Mouse (Mus musculus): ENCODE results near the gene Amh. TPM values are rescaled to one million over a fixed set of nuclear protein-coding genes. Genes with fewer than 3 reads are reported as not detected.

The Amh gene
- total RNA-seq, 2 experiments from 2014 or later, result 1.6 to 1.9 TPM

DNA sequence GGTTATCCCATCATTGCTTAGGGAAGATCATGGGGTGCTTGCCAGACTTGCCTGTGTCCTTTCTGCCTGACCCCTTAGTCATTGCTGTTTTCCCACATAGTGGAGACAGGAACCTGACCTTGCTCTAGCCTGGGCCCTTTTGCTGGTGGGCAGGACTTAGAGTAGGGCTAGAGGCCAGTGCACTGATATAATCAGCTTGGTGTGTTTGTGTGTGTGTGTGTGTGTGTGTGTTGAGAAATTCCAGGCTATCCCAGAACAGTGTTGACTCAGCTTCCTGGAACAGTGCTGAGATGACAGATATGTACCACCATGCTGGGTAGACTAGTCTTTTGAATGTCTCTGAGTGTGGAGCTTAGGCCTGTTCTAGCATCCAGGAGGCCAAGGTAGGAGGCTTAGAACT lies 25.5 kb upstream of the Amh start:
- intact Hi-C loops (cut with DNase I), result no loop called here
- no peak for DNase-seq (ENCODE audit: low spot score in 2 of 2)

DNA sequence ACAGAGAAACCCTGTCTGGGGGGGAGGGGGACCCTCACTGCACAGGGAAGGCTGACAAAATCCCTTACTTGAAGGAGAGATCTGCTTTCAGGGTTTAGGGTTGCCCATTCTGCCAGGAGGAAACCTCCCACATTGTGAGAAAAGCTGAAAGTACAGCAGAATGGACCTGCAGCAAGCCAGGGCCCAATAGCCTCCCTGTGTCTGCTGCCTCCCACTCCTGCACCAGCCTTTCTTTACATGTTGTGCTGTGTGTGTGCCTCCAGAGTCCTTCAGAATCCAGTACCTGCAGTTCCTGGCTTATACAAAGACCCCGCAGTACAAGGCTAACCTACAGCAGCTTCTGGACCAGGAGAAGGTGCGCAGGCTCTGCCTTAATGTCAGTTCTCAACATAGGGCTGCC lies 20.7 kb upstream of the Amh start:
- intact Hi-C loops (cut with DNase I), result no loop called here

DNA sequence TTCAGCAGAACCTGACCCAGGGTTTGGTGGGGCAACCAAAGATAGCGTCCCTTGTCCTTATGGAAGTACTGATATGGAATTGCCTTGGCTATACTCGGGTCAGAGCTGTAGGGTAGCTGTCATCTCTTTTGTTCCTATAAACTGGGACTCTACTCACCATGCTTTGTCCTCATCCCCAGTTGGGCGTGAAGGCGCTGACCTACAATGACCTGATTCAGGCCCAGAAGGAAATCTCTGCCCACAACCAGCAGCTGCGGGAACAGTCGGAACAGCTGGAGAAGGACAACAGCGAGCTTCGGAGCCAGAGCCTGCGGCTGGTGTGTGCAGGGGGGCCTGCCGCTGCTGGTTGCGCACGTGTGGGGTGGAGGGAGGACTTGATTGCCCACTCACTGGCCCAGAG lies 20.2 kb upstream of the Amh start:
- intact Hi-C loops (cut with DNase I), result no loop called here
- DNase-seq (ENCODE audit: low spot score in 2 of 2), result no peak

More for the DNA sequence above, 20.7 kb upstream of the Amh start:
- DNase-seq (ENCODE audit: low spot score in 2 of 2), result no peak

DNA sequence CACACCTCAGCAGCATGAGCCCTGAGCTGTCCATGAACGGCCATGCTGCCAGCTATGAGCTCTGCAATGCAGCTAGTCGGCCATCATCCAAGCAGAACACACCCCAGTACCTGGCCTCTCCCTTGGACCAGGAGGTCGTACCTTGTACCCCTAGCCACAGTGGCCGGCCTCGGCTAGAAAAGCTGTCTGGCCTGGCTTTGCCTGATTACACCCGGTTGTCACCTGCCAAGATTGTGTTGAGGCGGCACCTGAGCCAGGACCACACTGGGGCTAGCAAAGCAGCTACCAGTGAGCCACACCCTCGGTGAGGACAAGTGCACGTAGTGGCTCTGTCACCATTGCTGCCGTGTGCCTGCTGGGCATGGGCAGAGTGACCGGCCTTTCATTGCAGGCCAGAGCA lies 19.1 kb upstream of the Amh start:
- intact Hi-C loops (cut with DNase I), result no loop called here

DNA sequence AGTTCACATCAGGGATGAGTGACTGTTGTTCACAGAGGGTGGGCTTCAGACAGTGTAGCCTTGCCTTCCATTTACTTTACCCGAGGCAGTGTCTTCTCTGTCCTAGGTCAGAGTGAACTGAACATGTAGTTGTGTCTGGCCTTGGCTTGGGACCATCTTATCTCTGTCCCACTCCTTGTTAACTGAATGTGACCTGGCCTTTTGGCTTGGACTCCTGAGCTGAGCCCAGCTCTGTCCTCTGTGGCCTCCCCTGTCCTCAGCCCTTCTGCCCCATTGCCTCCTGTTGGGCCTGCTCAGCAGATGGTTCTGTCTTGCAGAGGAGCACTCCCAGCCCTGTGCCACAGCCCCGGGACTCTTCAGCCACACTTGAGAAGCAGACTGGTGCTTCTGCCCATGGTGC lies 17.5 kb upstream of the Amh start:
- intact Hi-C loops (cut with DNase I), result no loop called here
- DNase-seq (ENCODE audit: low spot score in 2 of 2), result no peak

More for the DNA sequence above, 19.1 kb upstream of the Amh start:
- no peak for DNase-seq (ENCODE audit: low spot score in 2 of 2)

DNA sequence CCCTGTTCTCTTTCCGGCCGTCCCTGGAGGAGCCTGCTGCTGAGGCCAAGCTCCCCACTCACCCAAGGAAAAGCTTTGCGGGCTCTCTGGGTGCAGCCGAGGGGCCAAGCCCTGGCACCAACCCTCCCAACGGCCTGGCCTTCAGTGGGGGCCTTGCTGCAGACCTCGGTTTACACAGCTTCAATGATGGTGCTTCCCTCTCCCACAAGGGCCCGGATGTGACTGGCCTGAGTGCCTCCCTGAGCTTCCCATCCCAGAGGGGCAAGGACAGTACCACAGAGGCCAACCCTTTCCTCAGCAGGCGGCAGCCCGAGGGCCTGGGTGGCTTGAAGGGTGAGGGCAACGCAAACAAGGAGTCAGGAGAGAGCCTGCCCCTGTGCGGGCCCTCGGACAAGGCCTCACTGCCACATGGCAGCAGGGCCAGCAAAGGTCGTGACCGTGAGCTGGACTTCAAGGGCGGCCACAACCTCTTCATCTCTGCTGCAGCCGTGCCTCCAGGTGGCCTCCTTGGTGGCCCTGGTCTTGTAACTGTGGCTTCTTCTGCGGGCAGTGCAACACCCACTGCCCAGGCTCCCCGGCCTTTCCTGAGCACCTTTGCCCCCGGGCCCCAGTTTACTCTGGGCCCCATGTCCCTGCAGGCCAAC lies 14.2 kb upstream of the Amh start:
- no peak for DNase-seq (ENCODE audit: low spot score in 2 of 2)
- intact Hi-C loops (cut with DNase I), result no loop called here

DNA sequence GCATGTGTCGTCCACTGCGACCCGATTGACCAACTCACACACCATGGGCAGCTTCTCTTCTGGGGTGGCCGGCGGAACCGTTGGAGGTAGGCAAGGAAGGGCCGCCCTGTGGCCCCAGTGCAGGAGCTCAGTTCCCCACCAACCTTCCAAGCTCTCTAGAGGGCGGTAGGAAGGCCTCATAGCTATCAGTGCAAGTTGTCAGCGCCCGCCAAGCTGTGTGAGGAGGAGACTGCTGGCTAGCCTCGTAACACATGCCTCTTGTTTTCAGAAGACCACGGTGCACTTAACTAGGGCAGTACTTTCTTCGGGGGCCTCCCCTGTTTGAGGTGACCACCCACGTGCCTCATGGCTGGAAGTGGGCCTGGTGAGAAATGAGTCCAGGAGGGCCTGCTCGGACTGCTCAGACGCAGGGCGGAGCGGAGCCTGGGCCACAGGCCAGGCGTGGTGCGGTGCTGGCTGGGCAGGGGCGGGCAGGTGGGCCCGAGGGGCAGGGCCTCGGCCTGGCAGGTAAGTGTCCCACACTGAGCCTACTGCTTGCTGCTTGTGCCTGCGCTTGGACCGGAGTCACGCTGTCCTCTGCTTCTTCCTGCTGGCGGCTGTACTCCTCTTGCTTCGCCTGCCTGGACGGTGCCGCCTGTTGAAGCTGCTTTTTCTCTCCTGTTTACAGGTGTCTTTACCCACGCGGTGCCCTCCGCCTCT lies 13.4 kb upstream of the Amh start:
- DNase-seq (ENCODE audit: low spot score in 2 of 2), result no peak
- intact Hi-C loops (cut with DNase I), result no loop called here

DNA sequence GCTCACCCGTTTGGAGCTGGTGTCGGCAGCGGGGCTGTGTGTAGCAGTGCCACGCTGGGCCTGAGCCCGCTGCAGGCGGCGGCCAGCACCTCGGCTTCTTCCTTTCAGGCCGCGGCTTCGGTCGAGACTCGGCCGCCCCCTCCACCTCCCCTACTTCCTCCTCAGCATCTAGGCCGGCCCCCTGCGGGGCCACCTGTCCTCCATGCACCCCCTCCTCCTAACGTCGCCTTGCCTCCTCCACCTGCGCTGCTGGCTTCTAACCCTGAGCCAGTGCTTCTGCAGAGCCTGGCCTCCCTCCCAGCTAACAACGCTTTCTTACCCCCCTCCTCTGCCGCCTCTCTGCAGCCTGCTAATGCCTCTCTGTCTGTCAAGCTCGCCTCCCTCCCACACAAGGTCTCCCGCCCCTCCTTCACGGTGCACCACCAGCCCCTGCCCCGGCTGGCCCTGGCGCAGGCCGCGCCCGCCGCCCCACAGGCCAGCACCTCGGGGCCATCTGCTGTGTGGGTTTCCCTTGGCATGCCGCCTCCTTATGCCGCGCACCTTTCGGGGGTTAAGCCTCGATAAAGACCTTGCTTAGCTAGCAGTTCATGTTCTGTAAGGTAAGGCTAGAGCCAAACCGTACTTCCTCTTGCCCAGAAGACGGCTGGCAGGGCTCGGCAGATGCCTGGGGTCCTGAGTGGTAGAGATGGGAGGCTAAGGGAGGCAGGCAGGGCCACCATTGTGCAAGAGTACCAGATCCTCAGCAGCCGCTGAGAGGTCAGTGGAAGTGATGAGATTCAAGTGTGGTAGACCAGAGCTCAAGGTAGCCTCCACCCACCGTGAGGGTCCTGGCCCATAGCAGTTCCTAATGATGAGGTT lies 12.6 kb upstream of the Amh start:
- intact Hi-C loops (cut with DNase I), result no loop called here
- no peak for DNase-seq (ENCODE audit: low spot score in 2 of 2)

DNA sequence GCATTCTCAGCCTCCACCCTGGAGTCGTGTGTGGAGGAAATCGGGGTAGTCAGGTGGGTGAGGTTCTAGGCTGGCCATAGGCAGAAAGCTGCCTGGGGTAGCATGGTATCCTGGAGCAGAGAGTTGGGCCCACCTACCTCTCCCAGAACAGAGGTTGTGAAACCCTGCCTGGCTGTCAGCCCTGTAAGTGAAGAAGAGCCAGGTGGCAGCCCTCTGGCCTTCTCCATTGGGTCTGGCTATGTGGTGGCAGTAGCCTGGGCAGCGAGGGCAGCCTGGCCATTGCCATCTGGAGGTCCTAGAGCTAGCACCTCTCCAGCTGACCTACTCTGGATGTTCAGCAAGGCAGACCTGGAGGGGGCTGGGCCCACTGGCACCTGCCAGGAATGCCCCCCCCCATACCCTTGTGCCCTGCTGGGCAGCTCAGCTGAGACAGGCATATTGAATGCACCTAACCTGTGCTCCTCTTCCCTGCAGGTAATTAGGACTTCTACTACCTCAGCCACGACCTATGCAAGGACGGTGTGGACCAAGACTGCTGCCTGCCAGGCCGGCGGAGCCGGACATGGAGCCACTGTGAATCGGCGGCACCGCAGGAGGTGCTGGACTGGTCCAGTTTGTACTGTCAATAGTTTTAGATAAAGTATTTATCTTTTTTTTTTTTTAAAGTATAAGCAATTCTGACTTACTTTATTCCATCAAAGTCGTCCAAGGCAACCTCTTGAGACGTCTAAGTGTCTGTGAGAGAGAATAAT lies 11.8 kb upstream of the Amh start:
- intact Hi-C loops (cut with DNase I), result no loop called here

DNA sequence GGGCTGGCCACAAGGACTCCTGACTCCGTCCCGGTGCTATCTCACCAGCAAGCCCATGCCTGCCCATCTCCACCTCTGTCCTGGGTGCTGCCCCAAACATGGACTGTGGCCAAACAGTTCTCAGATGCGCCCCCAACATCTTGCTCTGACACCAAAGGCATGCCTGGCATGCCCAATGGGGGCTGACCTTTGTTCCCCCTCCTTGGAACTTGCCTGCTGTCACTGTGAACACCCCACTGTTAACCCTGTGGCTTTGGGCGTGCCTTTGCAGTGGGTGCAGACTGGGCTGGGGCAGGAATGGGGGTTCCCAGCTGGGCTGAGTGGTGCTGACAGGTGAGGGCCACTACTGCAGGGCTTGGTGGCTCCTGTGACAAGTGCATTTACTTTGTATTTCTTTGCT lies 11.2 kb upstream of the Amh start:
- intact Hi-C loops (cut with DNase I), result no loop called here
- no peak for DNase-seq (ENCODE audit: low spot score in 2 of 2)

More for the DNA sequence above, 11.8 kb upstream of the Amh start:
- DNase-seq (ENCODE audit: low spot score in 2 of 2), result no peak

DNA sequence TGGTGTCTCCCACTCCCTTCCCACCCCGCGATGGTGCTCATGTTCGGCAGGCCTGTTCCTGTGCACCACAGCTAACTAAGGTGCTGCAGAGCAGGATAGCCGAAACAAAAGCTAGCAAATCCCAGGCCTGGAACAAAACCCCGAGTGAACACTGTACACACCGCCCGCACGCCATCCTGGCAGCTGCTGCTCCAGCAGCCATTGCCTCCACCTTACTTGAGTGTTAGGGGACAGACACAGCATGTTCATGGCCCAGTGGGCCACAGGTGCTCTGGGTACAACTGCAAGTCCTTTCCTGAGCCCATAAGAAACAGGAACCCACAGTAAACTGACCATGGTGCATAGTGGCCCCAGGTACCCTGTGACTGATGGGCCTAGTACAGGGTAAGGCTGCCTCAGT lies 10.3 kb upstream of the Amh start:
- intact Hi-C loops (cut with DNase I), result no loop called here
- DNase-seq (ENCODE audit: low spot score in 2 of 2), result no peak

DNA sequence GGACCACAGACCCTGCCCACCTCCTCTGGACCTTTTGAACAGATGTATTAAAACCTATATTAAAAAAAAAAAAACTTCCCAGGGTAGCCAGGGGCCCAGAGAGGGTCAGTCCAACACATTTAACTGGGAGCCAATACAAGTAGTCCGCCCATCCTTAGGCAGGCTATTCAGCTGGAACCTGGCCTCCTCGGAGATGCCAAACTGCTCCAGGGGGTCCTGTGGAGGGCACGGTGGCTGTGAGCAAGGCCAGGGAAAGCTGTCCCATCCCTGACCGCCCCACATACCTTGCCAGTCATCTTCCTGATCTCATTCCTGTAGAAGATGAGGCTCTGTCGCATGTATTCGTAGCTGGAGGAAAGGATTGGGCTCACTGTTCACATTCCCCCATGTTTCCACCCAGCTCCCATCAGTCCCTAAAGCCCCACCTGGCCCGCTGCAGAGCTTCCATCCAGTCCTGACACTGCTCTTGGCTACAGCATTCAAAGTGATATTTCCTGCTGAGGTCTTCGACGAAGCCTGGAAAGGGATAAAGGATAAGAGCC lies 8.7 kb upstream of the Amh start:
- no peak for DNase-seq (ENCODE audit: low spot score in 2 of 2)
- intact Hi-C loops (cut with DNase I), result no loop called here

DNA sequence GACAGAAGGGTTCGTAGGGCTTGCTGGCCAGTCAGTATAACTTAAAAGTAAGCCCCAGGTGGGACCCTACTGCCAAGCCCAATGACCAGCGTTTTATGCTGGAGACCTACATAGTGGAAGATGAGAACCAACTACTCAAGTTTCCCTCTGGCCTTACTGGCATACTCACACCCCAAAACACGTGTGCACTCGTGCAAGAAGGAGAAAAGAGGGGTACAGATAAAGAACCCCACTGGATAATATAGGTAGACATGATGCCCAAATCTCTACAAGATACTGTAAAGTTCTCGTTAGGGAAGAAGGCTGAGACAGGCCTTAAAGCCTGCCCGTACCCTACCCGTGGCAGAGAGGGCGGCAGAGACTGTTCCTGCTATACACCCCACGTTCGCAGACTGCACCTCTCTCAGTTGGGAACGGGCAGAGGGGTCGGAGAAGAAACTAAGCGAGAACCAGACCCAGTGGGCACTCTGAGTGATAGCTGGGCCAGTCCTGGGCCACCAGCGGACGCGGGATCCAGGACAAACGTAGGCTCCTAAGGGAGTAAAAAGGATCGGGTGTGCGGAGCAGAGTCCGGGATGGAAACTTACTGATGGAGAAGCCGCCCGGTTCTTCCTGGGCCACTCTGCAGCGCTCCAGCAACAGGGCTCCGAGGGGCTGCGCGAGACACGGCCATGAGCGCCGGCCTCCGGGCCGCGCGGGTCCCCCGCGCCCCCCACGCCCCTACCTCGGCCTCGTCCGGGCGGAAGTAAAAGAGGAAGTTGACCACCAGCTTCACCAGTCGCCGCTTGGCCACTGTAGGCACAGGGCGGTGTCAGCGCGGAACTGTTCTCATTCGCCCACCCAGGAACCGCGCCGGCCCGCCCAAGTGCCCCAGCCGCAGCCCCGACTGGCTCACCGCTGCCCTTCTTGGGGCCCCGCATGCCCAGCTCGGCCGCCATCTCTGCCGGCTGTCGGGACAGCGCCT lies 7.6 kb upstream of the Amh start:
- intact Hi-C loops (cut with DNase I), result no loop called here
- DNase-seq (ENCODE audit: low spot score in 2 of 2), result no peak

DNA sequence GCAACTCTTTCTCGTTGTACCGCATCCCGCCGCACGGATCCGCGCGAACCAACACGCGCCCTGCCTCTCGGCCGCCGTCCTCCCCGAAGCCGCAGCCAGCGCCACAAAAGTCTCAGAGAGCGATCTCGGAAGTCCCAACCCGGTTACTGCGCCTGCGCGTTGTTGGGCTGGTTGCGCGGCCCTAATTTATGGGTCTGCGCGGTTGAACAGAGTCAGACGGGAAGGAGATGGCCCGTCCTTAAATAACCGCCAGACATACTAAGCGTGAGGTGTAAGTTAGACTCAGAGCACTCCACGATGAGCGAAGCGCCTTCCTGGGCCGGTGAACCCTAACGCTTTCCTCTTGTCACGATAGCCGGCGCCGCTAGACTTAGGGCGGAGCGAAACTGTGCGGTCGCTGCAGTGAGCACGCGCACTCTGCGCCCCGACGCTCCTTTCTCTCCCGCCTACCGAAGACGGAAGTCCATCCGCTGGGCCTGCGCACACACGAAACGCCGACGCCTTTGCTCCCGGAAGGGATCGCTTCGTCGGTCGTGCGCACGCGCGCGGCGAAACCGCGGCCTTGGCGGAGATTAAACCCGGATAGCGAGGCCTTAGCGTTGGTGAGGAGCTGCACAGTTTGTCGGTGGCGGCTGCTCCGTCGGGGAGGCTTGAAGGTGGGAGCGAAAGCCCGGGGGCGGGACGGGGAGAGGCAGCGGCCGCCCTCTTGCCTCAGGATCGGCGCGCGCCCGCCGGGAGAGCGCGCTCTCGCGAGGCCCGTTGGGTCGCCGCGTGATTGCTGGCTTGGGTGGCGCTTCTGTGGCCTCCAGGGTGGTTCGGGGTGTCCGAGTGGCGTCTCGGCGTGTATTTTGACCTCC lies 6.7 kb upstream of the Amh start, which contains the start of the genes Sf3a2 and Plekhj1:
Sf3a2 (plus strand) TSS at position 49 of the 857 bp plus-strand sequence.
Plekhj1 (minus strand) TSS at position 477 of the 857 bp plus-strand sequence.
- intact Hi-C loops (cut with DNase I), result no loop called here
- DNase-seq (ENCODE audit: low spot score in 2 of 2), result peak; percentile 96

DNA sequence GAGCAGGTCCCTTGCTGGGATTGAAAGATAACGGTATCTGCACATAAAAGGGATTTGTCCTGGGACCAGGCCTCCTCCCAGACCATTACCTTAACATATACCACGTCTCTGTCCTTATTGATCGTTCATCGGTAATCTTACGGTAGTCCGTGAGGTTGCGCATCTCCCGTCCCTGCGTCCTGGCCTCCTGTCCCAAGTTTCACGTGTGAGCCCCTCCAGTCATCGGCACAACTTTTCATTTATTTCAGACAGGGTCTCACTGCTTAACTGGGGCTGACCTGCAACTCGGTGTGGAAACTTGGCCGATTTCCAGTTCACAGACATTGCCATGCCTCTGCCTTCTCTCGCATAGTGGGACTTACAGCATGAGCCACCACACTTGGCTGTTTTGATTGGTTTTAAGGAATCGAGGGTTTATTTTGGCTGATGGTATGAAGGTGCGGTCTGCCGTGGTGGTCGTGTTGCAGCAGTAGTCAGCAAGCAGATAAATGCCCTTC lies 5.9 kb upstream of the Amh start:
- DNase-seq (ENCODE audit: low spot score in 2 of 2), result no peak
- intact Hi-C loops (cut with DNase I), result no loop called here

DNA sequence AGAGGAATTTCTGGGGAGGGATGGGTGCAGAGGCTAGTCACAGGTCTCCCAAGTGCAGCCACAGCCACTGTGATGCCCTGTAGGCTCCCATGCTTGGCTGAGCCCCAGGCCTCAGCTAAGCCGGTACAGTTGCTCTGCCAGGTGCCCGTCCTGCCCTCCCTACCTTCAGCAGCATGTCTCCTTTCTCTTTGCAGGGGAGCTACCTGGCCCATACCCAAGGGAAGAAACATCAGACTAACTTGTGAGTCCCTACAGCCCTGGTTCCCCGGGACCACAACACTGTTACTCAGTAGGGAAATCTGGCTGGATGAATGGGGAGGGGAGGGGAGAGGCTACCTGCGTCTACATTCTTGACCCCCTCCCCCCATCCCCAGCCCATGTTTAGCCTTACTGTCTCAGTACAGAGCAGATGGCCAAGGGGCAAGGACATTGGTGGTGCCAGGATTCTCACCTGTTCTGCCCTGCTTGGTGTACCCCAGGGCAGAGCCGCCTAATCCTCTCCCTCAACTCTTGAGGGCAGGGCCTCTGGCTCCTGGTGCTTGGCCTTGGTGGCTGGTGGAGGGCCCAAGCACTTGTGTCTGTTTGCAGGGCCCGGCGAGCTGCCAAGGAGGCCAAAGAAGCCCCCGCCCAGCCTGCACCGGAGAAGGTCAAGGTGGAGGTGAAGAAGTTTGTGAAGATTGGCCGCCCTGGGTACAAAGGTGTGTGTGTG lies 2.7 kb upstream of the Amh start:
- intact Hi-C loops (cut with DNase I), result no loop called here
- DNase-seq (ENCODE audit: low spot score in 2 of 2), result no peak

DNA sequence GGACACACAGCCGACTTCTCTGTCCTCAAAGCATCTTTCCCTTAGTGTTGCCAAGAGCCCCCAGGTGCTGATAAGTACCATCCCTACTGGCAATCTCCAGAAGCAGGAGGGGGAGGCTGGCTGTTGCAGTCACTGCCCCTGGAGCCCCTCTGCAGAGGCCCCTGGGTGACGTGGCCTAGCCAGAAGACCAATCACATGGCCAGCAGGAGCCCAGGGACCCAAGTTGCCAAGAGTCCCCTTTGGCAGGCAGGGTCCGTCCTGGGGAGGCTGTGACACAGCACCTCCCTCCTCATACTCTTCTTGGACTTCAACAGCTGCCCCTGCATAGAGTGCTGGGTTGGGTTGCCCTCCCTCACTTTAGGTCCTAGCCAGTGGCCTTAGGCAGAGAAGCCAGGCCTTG lies 2.0 kb upstream of the Amh start:
- no peak for DNase-seq (ENCODE audit: low spot score in 2 of 2)
- intact Hi-C loops (cut with DNase I), result no loop called here

All from left cerebral cortex, postnatal 14 days (tissue).